Mouse (Mus musculus) limb, embryonic 13.5 days (tissue): ENCODE results near the gene Tbc1d10c. TPM values are rescaled to one million over a fixed set of nuclear protein-coding genes. Genes with fewer than 3 reads are reported as not detected.

Experiments
- ATAC-seq: fragments of 200-750 bp; cut with Nextera tagmentation; 2 replicates; pipeline ENCODE4 v1.8.0; 2017; ENCODE audit warnings: low read depth, moderate number of reproducible peaks, moderate TSS enrichment; ENCODE audit not compliant: low FRiP score
- H3K27ac ChIP-seq: fragments of 300-500 bp; sonication (generic); 2 replicates; pipeline ENCODE4 v1.5.1; 2015; ENCODE audit warnings: inconsistent platforms, mild to moderate bottlenecking, moderate library complexity
- H3K27me3 ChIP-seq: fragments of 300-500 bp; sonication (generic); 2 replicates; pipeline ENCODE4 v1.6.1; 2015; ENCODE audit warnings: mild to moderate bottlenecking, inconsistent platforms
- H3K36me3 ChIP-seq: fragments of 300-500 bp; sonication (generic); 2 replicates; pipeline ENCODE4 v1.6.1; 2015; ENCODE audit warnings: inconsistent platforms, mild to moderate bottlenecking, moderate library complexity
- H3K4me1 ChIP-seq: fragments of 300-500 bp; sonication (generic); 2 replicates; pipeline ENCODE4 v1.6.1; 2015; ENCODE audit warnings: inconsistent platforms
- H3K4me2 ChIP-seq: fragments of 300-500 bp; sonication (generic); replicated peaks from 2 replicates; pipeline ENCODE4 v1.6.1; 2015; ENCODE audit warnings: inconsistent platforms, mild to moderate bottlenecking, moderate library complexity
- H3K4me3 ChIP-seq: fragments of 300-500 bp; sonication (generic); 2 replicates; pipeline ENCODE4 v1.5.1; 2015; ENCODE audit warnings: moderate library complexity, mild to moderate bottlenecking, inconsistent platforms
- H3K9ac ChIP-seq: fragments of 300-500 bp; sonication (generic); 2 replicates; pipeline ENCODE4 v1.6.1; 2015; ENCODE audit warnings: mild to moderate bottlenecking, inconsistent platforms
- H3K9me3 ChIP-seq: fragments of 300-500 bp; sonication (generic); 2 replicates; pipeline ENCODE4 v1.6.1; 2016; ENCODE audit warnings: inconsistent platforms
- WGBS: fragments of 180-500 bp; shearing (Covaris S2); methylation state at CpG from one replicate; pipeline ENCODE4 v1.1.7; 2015; 5-methylcytosine and 5-hydroxymethylcytosine counted together
- polyA plus RNA-seq: library from polyadenylated mRNA; unstranded; fragments of >200 nt; fragmentation: Nextera tagmentation; extraction: Ambion mirVana; gene quantifications from 2 replicates; pipeline ENCODE4 v1.2.1, GENCODE M21; 2015

Tbc1d10c gene
- polyA plus RNA-seq, 1 experiment from 2014 or later: 1.3 TPM

DNA sequence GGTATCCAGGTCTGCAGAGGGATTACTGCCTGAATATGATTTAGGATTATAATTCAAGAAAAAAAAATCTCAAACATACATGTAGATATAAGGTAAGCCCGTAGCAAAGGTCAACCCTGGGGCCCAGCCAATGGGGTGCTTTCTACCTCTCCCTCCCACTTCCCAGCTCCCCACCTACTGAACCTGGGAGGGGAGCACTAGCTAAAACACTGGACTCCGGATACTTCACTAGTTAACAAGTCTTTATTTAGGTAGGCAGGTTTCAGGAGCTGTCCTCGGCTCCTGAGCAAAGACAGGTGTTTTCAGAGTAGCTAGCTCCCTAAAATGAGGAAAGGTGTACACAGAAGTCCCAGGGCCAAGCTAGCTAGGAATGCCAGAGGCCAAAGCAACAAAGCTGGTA is 27.0 kb downstream of the Tbc1d10c start:
- Histone ChIP-seq H3K9me3 (no peaks in the 10 kb centered on the region), H3K4me3 (0 out of 2 replicates have a peak overlapping the region, but pooled peaks have one; percentile 71), H3K27ac (no peak overlapping the region), H3K27me3 (no peaks in the 10 kb centered on the region), H3K4me1 (peaks cover 13% of the 10 kb centered on the region), H3K9ac (no peak overlapping the region), H3K36me3 (peaks cover 25% of the 10 kb centered on the region), H3K4me2 (peak overlapping the region; percentile 95)
- 78% methylated on average over 3 of the region's 3 CpGs for WGBS
- no peak for ATAC-seq

GRCm38 (mm10) chr19:4163543-4163887 is 27.6 kb downstream of the Tbc1d10c start:
- peak overlapping the region; percentile 78 for H3K27ac ChIP-seq
- peaks cover 30% of the 10 kb centered on the region for H3K36me3 ChIP-seq
- peak; percentile 26; the same call in 1 of the 2 replicates for ATAC-seq
- H3K4me1 ChIP-seq: peaks cover 13% of the 10 kb centered on the region
- H3K4me3 ChIP-seq: peak overlapping the region; percentile 71
- no peaks in the 10 kb centered on the region for H3K9me3 ChIP-seq
- peak overlapping the region; percentile 95 for H3K4me2 ChIP-seq
- no peaks in the 10 kb centered on the region for H3K27me3 ChIP-seq
- 42% methylated on average over 4 of the region's 4 CpGs for whole genome bisulfite sequencing
- H3K9ac ChIP-seq: peak overlapping the region; percentile 85

- peak within 1 kb of the TSS; percentile 78 for H3K27ac ChIP-seq
- H3K9ac ChIP-seq: peak within 1 kb of the TSS; percentile 85
- H3K4me1 ChIP-seq: peaks cover 13% of the 10 kb centered on the region
- ATAC-seq: peak; percentile 87
- 7% methylated on average over 42 of the region's 42 CpGs for WGBS
- peak within 1 kb of the TSS; percentile 95 for H3K4me2 ChIP-seq
- peak within 1 kb of the TSS; percentile 71 for H3K4me3 ChIP-seq
- H3K9me3 ChIP-seq: no peaks in the 10 kb centered on the region
- peaks cover 37% of the 10 kb centered on the region for H3K36me3 ChIP-seq
- H3K27me3 ChIP-seq: no peaks in the 10 kb centered on the region
These were observed 28.2 kb downstream of the Tbc1d10c start, which contains the start of gene Rps6kb2 for GRCm38 (mm10) chr19:4162646-4163542. Gene Rps6kb2 (minus strand): TSS chr19:4163354.

DNA sequence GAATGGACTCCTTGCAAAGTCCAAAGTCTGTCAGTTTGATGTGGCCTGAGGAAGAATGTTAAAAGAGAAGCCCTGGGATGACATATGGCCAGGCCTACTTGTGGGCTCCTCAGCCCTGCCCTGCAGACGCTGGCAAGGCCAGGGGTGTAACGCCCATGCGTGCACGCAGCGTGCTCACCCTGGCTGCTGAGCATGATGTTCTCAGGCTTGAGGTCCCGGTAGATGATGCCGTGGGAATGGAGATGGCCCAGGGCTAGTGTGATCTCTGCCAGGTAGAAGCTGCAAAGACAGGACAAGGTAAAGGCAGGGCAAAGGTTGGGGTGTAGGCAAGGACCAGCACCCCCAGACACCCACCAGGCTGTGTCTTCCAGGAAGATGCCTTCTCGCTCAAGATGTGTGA is 32.0 kb downstream of the Tbc1d10c start:
- H3K9me3 ChIP-seq: no peaks in the 10 kb centered on the region
- H3K27me3 ChIP-seq: no peaks in the 10 kb centered on the region
- H3K4me2 ChIP-seq: no peak overlapping the region
- H3K27ac ChIP-seq: no peak overlapping the region
- WGBS: 92% methylated on average over 8 of the region's 8 CpGs
- no peak for ATAC-seq
- no peak overlapping the region for H3K9ac ChIP-seq
- no peak overlapping the region for H3K4me3 ChIP-seq
- H3K36me3 ChIP-seq: peaks cover 65% of the 10 kb centered on the region
- peaks cover 13% of the 10 kb centered on the region for H3K4me1 ChIP-seq

GRCm38 (mm10) chr19:4156771-4157170 is 34.3 kb downstream of the Tbc1d10c start:
- H3K27me3 ChIP-seq: no peaks in the 10 kb centered on the region
- no peak overlapping the region for H3K9ac ChIP-seq
- H3K36me3 ChIP-seq: peaks cover 82% of the 10 kb centered on the region
- WGBS: 90% methylated on average over 12 of the region's 12 CpGs
- no peak overlapping the region for H3K4me3 ChIP-seq
- no peaks in the 10 kb centered on the region for H3K9me3 ChIP-seq
- ATAC-seq: no peak
- H3K27ac ChIP-seq: no peak overlapping the region
- no peaks in the 10 kb centered on the region for H3K4me1 ChIP-seq
- H3K4me2 ChIP-seq: no peak overlapping the region

DNA sequence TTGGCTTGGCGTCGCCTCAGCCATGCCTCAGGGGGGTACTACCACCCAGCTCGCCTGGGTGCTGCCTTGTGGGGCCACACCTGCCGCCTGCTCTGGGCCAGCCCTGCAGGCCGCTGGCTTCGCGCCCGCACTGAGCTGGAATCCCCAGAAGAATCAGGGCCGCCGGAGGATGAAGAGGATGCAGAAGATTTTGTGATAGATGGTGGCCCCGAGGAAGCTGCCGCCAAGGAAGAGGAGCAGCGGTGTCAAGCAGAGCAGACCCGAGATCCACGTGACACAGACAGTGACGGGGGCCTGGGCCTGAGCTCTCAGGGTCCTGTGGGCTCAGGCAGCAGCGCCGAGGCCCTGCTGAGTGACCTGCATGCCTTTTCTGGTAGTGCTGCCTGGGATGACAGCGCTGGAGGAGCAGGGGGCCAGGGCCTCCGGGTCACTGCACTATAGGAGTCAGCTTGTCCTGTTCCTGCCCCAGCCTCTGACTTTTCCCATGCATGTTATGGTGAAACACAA is 35.0 kb downstream of the Tbc1d10c start:
- Histone ChIP-seq H3K4me3 (no peak overlapping the region), H3K9me3 (no peaks in the 10 kb centered on the region), H3K27ac (no peak overlapping the region), H3K9ac (0 out of 2 replicates have a peak overlapping the region, but pooled peaks have one; percentile 14), H3K4me2 (no peak overlapping the region), H3K27me3 (no peaks in the 10 kb centered on the region), H3K4me1 (no peaks in the 10 kb centered on the region), H3K36me3 (peaks cover 81% of the 10 kb centered on the region)
- ATAC-seq: no peak
- 81% methylated on average over 20 of the region's 20 CpGs for WGBS

GRCm38 (mm10) chr19:4155223-4156072 is 35.6 kb downstream of the Tbc1d10c start:
- WGBS: 81% methylated on average over 6 of the region's 6 CpGs
- Histone ChIP-seq H3K4me2 (no peak overlapping the region), H3K27me3 (no peaks in the 10 kb centered on the region), H3K9ac (0 out of 2 replicates have a peak overlapping the region, but pooled peaks have one; percentile 14), H3K9me3 (no peaks in the 10 kb centered on the region), H3K27ac (no peak overlapping the region), H3K4me1 (no peaks in the 10 kb centered on the region), H3K4me3 (no peak overlapping the region), H3K36me3 (peaks cover 81% of the 10 kb centered on the region)
- ATAC-seq: no peak

GRCm38 (mm10) chr19:4154437-4155222 is 36.5 kb downstream of the Tbc1d10c start:
- Histone ChIP-seq H3K27ac (no peak overlapping the region), H3K4me2 (no peak overlapping the region), H3K4me3 (no peak overlapping the region), H3K9me3 (no peaks in the 10 kb centered on the region), H3K27me3 (no peaks in the 10 kb centered on the region), H3K36me3 (peaks cover 83% of the 10 kb centered on the region), H3K9ac (no peak overlapping the region), H3K4me1 (peaks cover 4% of the 10 kb centered on the region; the same call in 1 of the 2 replicates)
- no peak for ATAC-seq
- WGBS: 81% methylated on average over 13 of the region's 13 CpGs

DNA sequence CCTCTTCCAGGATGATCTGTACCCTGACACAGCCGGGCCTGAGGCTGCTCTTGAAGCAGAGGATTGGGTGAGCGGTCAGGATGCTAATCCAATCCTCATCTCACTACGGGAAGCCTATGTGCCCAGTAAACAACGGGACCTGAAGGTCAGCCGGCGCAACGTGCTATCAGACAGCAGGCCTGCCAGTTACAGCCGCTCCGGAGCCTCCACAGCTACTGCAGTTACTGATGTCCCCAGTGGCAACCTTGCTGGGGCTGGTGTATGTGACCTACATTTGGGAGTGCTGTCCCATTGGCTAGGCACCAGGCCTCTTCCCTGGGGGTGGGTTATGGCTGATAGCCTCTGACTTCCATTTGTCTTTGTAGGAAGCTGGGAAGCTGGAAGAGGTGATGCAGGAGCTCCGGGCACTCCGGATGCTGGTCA is 37.8 kb downstream of the Tbc1d10c start, which contains the start of gene Ptprcap:
Gene Ptprcap (plus strand): TSS at position 373 of the 423 bp plus-strand sequence.
- no peaks in the 10 kb centered on the region for H3K9me3 ChIP-seq
- no peak within 1 kb of the TSS for H3K4me3 ChIP-seq
- H3K9ac ChIP-seq: no peak within 1 kb of the TSS; the same call in 1 of the 2 replicates
- no peak for ATAC-seq
- no peak within 1 kb of the TSS for H3K4me2 ChIP-seq
- peaks cover 70% of the 10 kb centered on the region for H3K36me3 ChIP-seq
- H3K4me1 ChIP-seq: peaks cover 12% of the 10 kb centered on the region
- no peaks in the 10 kb centered on the region for H3K27me3 ChIP-seq
- no peak within 1 kb of the TSS for H3K27ac ChIP-seq
- WGBS: 69% methylated on average over 11 of the region's 11 CpGs

DNA sequence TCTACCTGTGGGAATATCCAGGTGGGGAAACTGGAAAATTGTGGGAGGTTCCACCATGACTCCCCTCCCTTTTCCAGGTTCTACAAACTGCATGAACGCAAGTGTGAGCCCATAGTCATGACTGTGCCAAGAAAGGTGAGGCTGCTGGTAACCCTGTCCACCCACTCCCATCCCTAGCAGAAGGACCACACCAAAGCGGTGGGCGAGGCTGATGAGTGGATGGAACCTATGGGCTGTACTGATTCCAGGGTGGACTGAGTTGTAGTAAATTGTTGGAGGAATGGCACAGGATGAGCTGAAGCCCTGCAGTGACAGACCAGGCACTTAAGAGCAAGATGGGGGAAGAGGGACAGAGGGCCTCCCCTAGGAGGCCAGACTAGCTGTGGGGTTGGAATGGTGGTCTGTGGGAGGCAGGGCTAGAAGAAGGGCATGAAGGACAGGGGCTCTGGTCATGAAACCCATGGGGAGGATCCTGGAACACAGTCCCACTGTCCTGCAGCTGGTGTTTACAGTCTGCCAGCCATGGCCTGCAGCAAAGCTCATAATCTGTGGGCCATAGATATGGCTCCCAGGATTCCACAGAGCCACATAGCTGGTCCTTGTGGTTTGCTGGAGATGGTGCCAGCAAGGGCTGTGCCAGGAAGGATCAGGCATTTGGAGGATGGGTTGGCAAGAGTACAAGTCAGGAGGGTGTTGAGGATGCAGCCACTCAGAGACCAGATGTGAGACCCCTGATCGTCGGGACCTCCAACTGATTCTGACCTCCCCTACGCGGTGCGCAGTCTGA is 38.4 kb downstream of the Tbc1d10c start:
- ATAC-seq: no peak
- Histone ChIP-seq H3K4me2 (no peak overlapping the region), H3K27me3 (no peaks in the 10 kb centered on the region), H3K4me3 (no peak overlapping the region), H3K9ac (no peak overlapping the region), H3K9me3 (no peaks in the 10 kb centered on the region), H3K4me1 (peaks cover 18% of the 10 kb centered on the region), H3K27ac (no peak overlapping the region), H3K36me3 (peaks cover 63% of the 10 kb centered on the region)
- WGBS: 94% methylated on average over 8 of the region's 8 CpGs
